Mouse (Mus musculus): Measurements from ENCODE around the gene Nars2. TPM values are rescaled to one million over a fixed set of nuclear protein-coding genes. Genes with fewer than 3 reads are reported as not detected.

The Nars2 gene
- polyA plus RNA-seq, 1 experiment from 2014 or later = 11.8 TPM

GRCm38 (mm10) chr7:96987676-96988075, 36.4 kb downstream of the Nars2 start:
- no peak for TF ChIP-seq CTCF (IDR thresholded peaks at IDR 0.05)
- POLR2A ChIA-PET = no interaction called here
- H3K27me3 ChIP-seq = no peaks in the 10 kb centered on the region
- CTCF ChIA-PET = no interaction called here
- in situ Hi-C loops (cut with MboI; ENCODE audit: low pct_unique_long_range_greater_than_20kb) = no loop called here
- no peak for DNase-seq (ENCODE audit: low read depth, low spot score)
- ATAC-seq = peak; percentile 31

GRCm38 (mm10) chr7:97012956-97013355, 61.7 kb downstream of the Nars2 start:
- no peak for TF ChIP-seq CTCF (IDR thresholded peaks at IDR 0.05)
- CTCF ChIA-PET = no interaction called here
- no peaks in the 10 kb centered on the region for H3K27me3 ChIP-seq
- POLR2A ChIA-PET = no interaction called here
- in situ Hi-C loops (cut with MboI; ENCODE audit: low pct_unique_long_range_greater_than_20kb) = no loop called here
- ATAC-seq (no peak), DNase-seq (ENCODE audit: low read depth, low spot score) (no peak)

- CTCF ChIA-PET = no interaction called here
- ATAC-seq = no peak
- DNase-seq (ENCODE audit: low read depth, low spot score) = no peak
- H3K27me3 ChIP-seq = no peaks in the 10 kb centered on the region
- in situ Hi-C loops (cut with MboI; ENCODE audit: low pct_unique_long_range_greater_than_20kb) = no loop called here
- POLR2A ChIA-PET = interaction anchor here (0.6 to 0.7 kb wide), 2 partner anchors 14 to 230 kb away, joined by 3 to 4 read pairs; no protein-coding TSS in a partner anchor
- TF ChIP-seq CTCF (IDR thresholded peaks at IDR 0.05) = no peak
Measured at GRCm38 (mm10) chr7:97018005-97018404, 66.7 kb downstream of the Nars2 start.

GRCm38 (mm10) chr7:97018418-97018817, 67.1 kb downstream of the Nars2 start:
- TF ChIP-seq CTCF (IDR thresholded peaks at IDR 0.05) = no peak
- H3K27me3 ChIP-seq = no peaks in the 10 kb centered on the region
- ChIA-PET CTCF (no interaction called here), POLR2A (interaction anchor here (0.6 to 0.7 kb wide), 2 partner anchors 14 to 129 kb away, joined by 3 to 5 read pairs; no protein-coding TSS in a partner anchor)
- DNase-seq (ENCODE audit: low read depth, low spot score) (no peak), ATAC-seq (no peak)
- in situ Hi-C loops (cut with MboI; ENCODE audit: low pct_unique_long_range_greater_than_20kb) = no loop called here

GRCm38 (mm10) chr7:97019303-97019702, 68.0 kb downstream of the Nars2 start:
- ATAC-seq (no peak), DNase-seq (ENCODE audit: low read depth, low spot score) (no peak)
- ChIA-PET CTCF (no interaction called here), POLR2A (no interaction called here)
- H3K27me3 ChIP-seq = no peaks in the 10 kb centered on the region
- in situ Hi-C loops (cut with MboI; ENCODE audit: low pct_unique_long_range_greater_than_20kb) = no loop called here
- TF ChIP-seq CTCF (IDR thresholded peaks at IDR 0.05) = no peak

- ChIA-PET CTCF (no interaction called here), POLR2A (no interaction called here)
- in situ Hi-C loops (cut with MboI; ENCODE audit: low pct_unique_long_range_greater_than_20kb) = no loop called here
- no peak for TF ChIP-seq CTCF (IDR thresholded peaks at IDR 0.05)
- ATAC-seq (no peak), DNase-seq (ENCODE audit: low read depth, low spot score) (no peak)
- H3K27me3 ChIP-seq = no peaks in the 10 kb centered on the region
Measured at GRCm38 (mm10) chr7:97026772-97027358, 75.6 kb downstream of the Nars2 start.

GRCm38 (mm10) chr7:97029151-97029550, 77.8 kb downstream of the Nars2 start:
- ChIA-PET POLR2A (no interaction called here), CTCF (interaction anchor here (1.4 kb wide), 1 partner anchor 22 kb away, joined by 4 read pairs; no protein-coding TSS in a partner anchor)
- ATAC-seq = no peak
- TF ChIP-seq CTCF (IDR thresholded peaks at IDR 0.05) = no peak
- no peak for DNase-seq (ENCODE audit: low read depth, low spot score)
- H3K27me3 ChIP-seq = no peaks in the 10 kb centered on the region
- in situ Hi-C loops (cut with MboI; ENCODE audit: low pct_unique_long_range_greater_than_20kb) = no loop called here

GRCm38 (mm10) chr7:97032412-97032811, 81.1 kb downstream of the Nars2 start:
- no peaks in the 10 kb centered on the region for H3K27me3 ChIP-seq
- DNase-seq (ENCODE audit: low read depth, low spot score) (no peak), ATAC-seq (no peak)
- CTCF ChIA-PET = interaction anchor here (2.0 kb wide), 1 partner anchor 23 kb away, joined by 5 read pairs; no protein-coding TSS in a partner anchor
- in situ Hi-C loops (cut with MboI; ENCODE audit: low pct_unique_long_range_greater_than_20kb) = no loop called here
- POLR2A ChIA-PET = interaction anchor here (0.5 to 0.7 kb wide), 2 partner anchors 14 to 1376 kb away, joined by 3 to 5 read pairs; no protein-coding TSS in a partner anchor
- no peak for TF ChIP-seq CTCF (IDR thresholded peaks at IDR 0.05)

GRCm38 (mm10) chr7:97039641-97040040, 88.3 kb downstream of the Nars2 start:
- in situ Hi-C loops (cut with MboI; ENCODE audit: low pct_unique_long_range_greater_than_20kb) = no loop called here
- TF ChIP-seq CTCF (IDR thresholded peaks at IDR 0.05) = no peak
- POLR2A ChIA-PET = no interaction called here
- no peak for ATAC-seq
- DNase-seq (ENCODE audit: low read depth, low spot score) = no peak
- CTCF ChIA-PET = no interaction called here
- no peaks in the 10 kb centered on the region for H3K27me3 ChIP-seq

GRCm38 (mm10) chr7:97041868-97042449, 90.7 kb downstream of the Nars2 start:
- in situ Hi-C loops (cut with MboI; ENCODE audit: low pct_unique_long_range_greater_than_20kb) = no loop called here
- ChIA-PET CTCF (no interaction called here), POLR2A (interaction anchor here (0.7 kb wide), 1 partner anchor 38 kb away, joined by 3 read pairs; no protein-coding TSS in a partner anchor)
- no peak for TF ChIP-seq CTCF (IDR thresholded peaks at IDR 0.05)
- H3K27me3 ChIP-seq = no peaks in the 10 kb centered on the region
- ATAC-seq = no peak
- DNase-seq (ENCODE audit: low read depth, low spot score) = no peak

- TF ChIP-seq CTCF (IDR thresholded peaks at IDR 0.05) = no peak
- ATAC-seq = no peak
- CTCF ChIA-PET = interaction anchor here (1.2 kb wide), 1 partner anchor 12 kb away, joined by 3 read pairs; no protein-coding TSS in a partner anchor
- in situ Hi-C loops (cut with MboI; ENCODE audit: low pct_unique_long_range_greater_than_20kb) = no loop called here
- POLR2A ChIA-PET = interaction anchor here (0.6 to 0.7 kb wide), 2 partner anchors 36 to 37 kb away, joined by 3 to 4 read pairs; no protein-coding TSS in a partner anchor
- DNase-seq (ENCODE audit: low read depth, low spot score) = no peak
- no peaks in the 10 kb centered on the region for H3K27me3 ChIP-seq
Measured at GRCm38 (mm10) chr7:97042981-97043380, 91.7 kb downstream of the Nars2 start.

Measured in Patski (cell line).